Mouse (Mus musculus): ENCODE results near the gene Ralgds. TPM values are rescaled to one million over a fixed set of nuclear protein-coding genes. Genes with fewer than 3 reads are reported as not detected.
"Not testable (repeated sequence)": the region's sequence is repeated elsewhere in the genome, so short reads cannot be mapped to it uniquely, and the experiment has no call there.

Gene Ralgds
- polyA plus RNA-seq, 1 experiment from 2014 or later = 15.6 TPM

- no peak overlapping the region for H3K27ac ChIP-seq (ENCODE audit: low read depth, low read length)
- WGBS = 51% methylated on average over 18 of the region's 18 CpGs
- H3K9ac ChIP-seq (ENCODE audit: low read depth, low read length) = peak overlapping the region; percentile 67
- H3K27me3 ChIP-seq (replicated peaks; ENCODE audit: control insufficient read depth, insufficient read depth, low read length) = peaks cover 6% of the 10 kb centered on the region; the same call in 1 of the 2 replicates
- peak overlapping the region; percentile 76 for H3K4me2 ChIP-seq (replicated peaks; ENCODE audit: low read depth)
- ATAC-seq = no peak
- no peaks in the 10 kb centered on the region for H3K9me3 ChIP-seq (ENCODE audit: control insufficient read depth)
- H3K4me1 ChIP-seq (replicated peaks; ENCODE audit: control insufficient read depth, insufficient read depth, low read length) = peaks cover 8% of the 10 kb centered on the region; the same call in 1 of the 2 replicates
- peak overlapping the region; percentile 74 for H3K4me3 ChIP-seq (ENCODE audit: low read depth, low read length)
- no peak for TF ChIP-seq CTCF (IDR thresholded peaks at IDR 0.05; ENCODE audit: low read depth)
- H3K36me3 ChIP-seq (ENCODE audit: control insufficient read depth, insufficient read depth) = peaks cover 23% of the 10 kb centered on the region; the same call in 1 of the 2 replicates
These were observed 44.3 kb upstream of the Ralgds start for GRCm38 (mm10) chr2:28468486-28469225.

- H3K4me3 ChIP-seq (ENCODE audit: low read depth, low read length) = no peak overlapping the region
- H3K9me3 ChIP-seq (ENCODE audit: control insufficient read depth) = no peaks in the 10 kb centered on the region
- no peak for ATAC-seq
- peaks cover 4% of the 10 kb centered on the region; the same call in 1 of the 2 replicates for H3K27me3 ChIP-seq (replicated peaks; ENCODE audit: control insufficient read depth, insufficient read depth, low read length)
- peaks cover 8% of the 10 kb centered on the region; the same call in 1 of the 2 replicates for H3K4me1 ChIP-seq (replicated peaks; ENCODE audit: control insufficient read depth, insufficient read depth, low read length)
- no peak overlapping the region for H3K9ac ChIP-seq (ENCODE audit: low read depth, low read length)
- H3K36me3 ChIP-seq (ENCODE audit: control insufficient read depth, insufficient read depth) = peaks cover 23% of the 10 kb centered on the region; the same call in 1 of the 2 replicates
- no peak overlapping the region for H3K4me2 ChIP-seq (replicated peaks; ENCODE audit: low read depth)
- 96% methylated on average over 14 of the region's 14 CpGs for WGBS
- no peak overlapping the region for H3K27ac ChIP-seq (ENCODE audit: low read depth, low read length)
- no peak for TF ChIP-seq CTCF (IDR thresholded peaks at IDR 0.05; ENCODE audit: low read depth)
These were observed 43.5 kb upstream of the Ralgds start for GRCm38 (mm10) chr2:28469461-28469860.

- Histone ChIP-seq H3K4me3 (ENCODE audit: low read depth, low read length) (no peak overlapping the region), H3K4me1 (replicated peaks; ENCODE audit: control insufficient read depth, insufficient read depth, low read length) (peaks cover 8% of the 10 kb centered on the region; the same call in 1 of the 2 replicates)
- WGBS = 78% methylated on average over 2 of the region's 2 CpGs
These were observed 42.3 kb upstream of the Ralgds start for GRCm38 (mm10) chr2:28470591-28470990.

GRCm38 (mm10) chr2:28472011-28472410 is 40.9 kb upstream of the Ralgds start:
- peaks cover 23% of the 10 kb centered on the region; the same call in 1 of the 2 replicates for H3K36me3 ChIP-seq (ENCODE audit: control insufficient read depth, insufficient read depth)
- not testable (repeated sequence) for H3K4me1 ChIP-seq (replicated peaks; ENCODE audit: control insufficient read depth, insufficient read depth, low read length); H3K27ac ChIP-seq (ENCODE audit: low read depth, low read length); H3K9ac ChIP-seq (ENCODE audit: low read depth, low read length); H3K9me3 ChIP-seq (ENCODE audit: control insufficient read depth); H3K27me3 ChIP-seq (replicated peaks; ENCODE audit: control insufficient read depth, insufficient read depth, low read length); H3K4me3 ChIP-seq (ENCODE audit: low read depth, low read length); ATAC-seq; H3K4me2 ChIP-seq (replicated peaks; ENCODE audit: low read depth)
- WGBS = 89% methylated on average over 8 of the region's 8 CpGs

More at GRCm38 (mm10) chr2:28470591-28470990, 42.3 kb upstream of the Ralgds start:
- no peak for ATAC-seq
- H3K9me3 ChIP-seq (ENCODE audit: control insufficient read depth) = no peaks in the 10 kb centered on the region
- TF ChIP-seq CTCF (IDR thresholded peaks at IDR 0.05; ENCODE audit: low read depth) = no peak
- H3K27ac ChIP-seq (ENCODE audit: low read depth, low read length) = no peak overlapping the region
- H3K36me3 ChIP-seq (ENCODE audit: control insufficient read depth, insufficient read depth) = peaks cover 23% of the 10 kb centered on the region; the same call in 1 of the 2 replicates
- H3K4me2 ChIP-seq (replicated peaks; ENCODE audit: low read depth) = no peak overlapping the region
- H3K9ac ChIP-seq (ENCODE audit: low read depth, low read length) = no peak overlapping the region
- no peaks in the 10 kb centered on the region for H3K27me3 ChIP-seq (replicated peaks; ENCODE audit: control insufficient read depth, insufficient read depth, low read length)

- not testable (repeated sequence) for H3K9me3 ChIP-seq (ENCODE audit: control insufficient read depth); H3K36me3 ChIP-seq (ENCODE audit: control insufficient read depth, insufficient read depth); H3K4me3 ChIP-seq (ENCODE audit: low read depth, low read length); H3K9ac ChIP-seq (ENCODE audit: low read depth, low read length); H3K27me3 ChIP-seq (replicated peaks; ENCODE audit: control insufficient read depth, insufficient read depth, low read length); H3K4me1 ChIP-seq (replicated peaks; ENCODE audit: control insufficient read depth, insufficient read depth, low read length); H3K27ac ChIP-seq (ENCODE audit: low read depth, low read length); ATAC-seq; H3K4me2 ChIP-seq (replicated peaks; ENCODE audit: low read depth)
- 94% methylated on average over 5 of the region's 5 CpGs for WGBS
These were observed 34.9 kb upstream of the Ralgds start for GRCm38 (mm10) chr2:28477993-28478392.

- Histone ChIP-seq H3K9ac (ENCODE audit: low read depth, low read length) (peak overlapping the region; percentile 42), H3K36me3 (ENCODE audit: control insufficient read depth, insufficient read depth) (no peaks in the 10 kb centered on the region), H3K27ac (ENCODE audit: low read depth, low read length) (peak overlapping the region; percentile 7; the same call in 1 of the 2 replicates), H3K9me3 (ENCODE audit: control insufficient read depth) (no peaks in the 10 kb centered on the region), H3K4me3 (ENCODE audit: low read depth, low read length) (peak overlapping the region; percentile 30), H3K4me1 (replicated peaks; ENCODE audit: control insufficient read depth, insufficient read depth, low read length) (no peaks in the 10 kb centered on the region), H3K4me2 (replicated peaks; ENCODE audit: low read depth) (peak overlapping the region; percentile 49), H3K27me3 (replicated peaks; ENCODE audit: control insufficient read depth, insufficient read depth, low read length) (no peaks in the 10 kb centered on the region)
- 49% methylated on average over 20 of the region's 20 CpGs for WGBS
- no peak; the same call in 1 of the 2 replicates for ATAC-seq
- no peak for TF ChIP-seq CTCF (IDR thresholded peaks at IDR 0.05; ENCODE audit: low read depth)
These were observed 33.4 kb upstream of the Ralgds start for GRCm38 (mm10) chr2:28479208-28480204.

Data from intestine, postnatal 0 days (tissue).